Mouse (Mus musculus) heart, postnatal 0 days (tissue): ENCODE data around the gene Hbb-bh1.

Experiments
- CTCF ChIP-seq: IDR thresholded peaks from 2 replicates; pipeline ENCODE4 v1.5.1; 2016; ENCODE audit warnings: antibody characterized with exemption, control low read depth, low read depth
- EP300 ChIP-seq: IDR thresholded peaks from 2 replicates; pipeline ENCODE4 v1.6.1; 2016; ENCODE audit warnings: antibody characterized with exemption, low read depth

GRCm38 (mm10) chr7:103854669-103855068 lies 11.7 kb upstream of the Hbb-bh1 start:
- no peak for TF ChIP-seq EP300
- TF ChIP-seq CTCF = no peak
